Mouse (Mus musculus): ENCODE results near the gene Olfr44.

The Olfr44 gene

DNA sequence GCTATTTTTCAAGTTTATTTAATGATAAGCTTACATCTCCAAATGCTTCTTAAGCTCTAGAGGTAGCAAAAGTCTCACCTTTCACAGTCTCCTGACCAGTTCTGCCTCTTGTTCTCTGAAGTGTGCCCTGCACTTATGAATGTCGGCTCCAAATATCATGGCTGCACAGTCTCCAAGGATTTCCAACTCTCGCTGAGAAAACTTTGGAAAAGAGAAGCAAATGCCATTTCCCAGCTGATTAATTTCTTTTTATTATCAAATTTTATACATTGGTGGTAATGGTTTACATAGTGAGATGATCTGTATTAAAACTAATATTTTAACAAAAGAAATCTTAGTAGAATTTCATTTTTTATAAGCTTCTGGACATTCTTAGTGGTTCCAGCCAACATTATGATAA lies at the start of gene Olfr44:
Gene Olfr44, minus strand, starts transcription at position 101 of the 400 bp plus-strand sequence.
- DNase-seq (ENCODE audit: low spot score) = no peak

DNA sequence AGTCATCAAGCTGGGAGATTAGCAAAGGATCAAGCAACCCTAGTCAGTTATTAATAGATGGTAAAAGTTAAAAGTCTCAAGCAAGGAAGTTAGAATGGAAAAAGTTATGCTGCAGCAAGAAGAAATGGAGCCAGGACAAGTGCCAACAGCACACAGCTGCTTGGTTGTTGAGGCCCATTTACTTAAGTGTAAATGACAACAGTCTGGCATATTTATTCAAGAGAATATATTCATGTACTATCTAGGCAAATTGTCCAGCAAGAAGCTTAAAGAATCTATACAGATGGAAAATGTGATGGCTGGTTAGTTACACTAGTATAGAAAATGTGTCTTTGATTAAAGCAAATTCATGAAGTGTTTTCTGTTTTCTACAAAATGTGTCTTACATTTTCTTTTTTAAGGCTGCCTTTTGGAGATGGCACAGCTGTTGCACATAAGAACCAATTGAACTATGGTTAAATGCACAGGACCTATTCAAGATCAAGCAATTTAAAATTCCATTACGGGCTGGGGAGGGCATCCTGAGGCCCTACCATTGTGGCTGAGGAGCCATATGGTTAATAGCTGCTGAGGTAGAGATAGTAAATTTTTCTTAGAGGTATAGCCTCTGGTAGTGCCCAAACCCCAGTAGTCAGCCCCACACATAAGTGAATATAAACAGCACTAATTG lies 30.0 kb upstream of the Olfr44 start:
- DNase-seq (ENCODE audit: low spot score) = no peak

DNA sequence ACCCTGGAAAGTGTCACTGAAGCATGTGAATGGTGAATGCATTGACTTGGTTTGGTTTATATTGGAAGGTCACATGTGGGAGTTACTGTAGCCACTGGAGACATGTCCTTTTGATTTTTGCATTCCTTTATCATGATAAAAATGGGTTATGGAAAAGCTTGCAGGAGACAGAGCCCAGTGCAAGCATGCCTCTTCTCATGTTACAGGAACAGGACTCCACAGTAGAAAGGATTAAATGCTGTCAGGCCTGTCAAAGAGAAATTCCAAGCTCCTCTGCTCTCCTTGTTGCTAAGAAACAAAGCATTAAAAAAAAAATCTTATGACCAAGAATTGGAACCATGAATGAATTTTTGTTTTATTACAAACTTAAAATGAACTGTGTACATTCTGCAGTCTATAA lies 24.8 kb upstream of the Olfr44 start:
- peak; percentile 12 for DNase-seq (ENCODE audit: low spot score)

DNA sequence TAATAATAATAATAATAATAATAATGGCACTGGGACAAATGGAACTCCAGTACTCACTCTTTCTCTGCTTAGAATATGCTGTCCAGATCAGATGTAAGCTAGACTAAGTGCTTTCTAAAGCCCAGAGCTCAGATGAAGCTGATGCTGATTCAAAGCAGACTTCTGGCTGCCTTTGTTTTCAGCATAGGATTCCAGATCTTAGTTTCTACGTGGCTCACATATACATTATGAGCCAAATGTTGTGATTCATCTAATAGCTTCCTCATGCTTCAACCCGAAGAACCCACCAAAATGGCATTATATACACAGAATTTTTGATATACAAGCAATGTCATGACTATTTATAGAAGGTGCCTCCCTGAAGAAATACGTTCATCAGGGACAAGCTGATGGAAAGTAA lies 21.7 kb upstream of the Olfr44 start, which contains the start of gene Olfr957:
Gene Olfr957, minus strand, starts transcription at position 279 of the 400 bp plus-strand sequence.
- no peak for DNase-seq (ENCODE audit: low spot score)

DNA sequence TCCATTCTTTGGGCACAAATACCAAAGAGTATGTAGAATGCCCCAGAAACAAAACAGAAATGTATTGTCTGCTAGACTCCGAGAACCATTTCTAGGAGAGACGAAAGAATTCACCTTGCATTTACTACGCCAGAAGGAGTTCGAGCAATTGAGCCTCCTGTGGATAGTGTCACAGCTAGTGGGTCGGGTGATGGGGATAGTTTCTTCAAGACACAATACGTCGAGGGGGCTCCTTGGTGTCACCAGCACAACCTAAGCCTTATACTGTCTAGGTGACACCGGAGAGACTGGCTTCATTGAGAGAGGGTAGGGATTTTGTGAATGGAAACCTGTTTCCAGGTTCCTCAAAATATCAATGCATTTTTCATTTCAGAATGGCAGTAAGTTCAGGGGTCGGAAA lies 15.6 kb upstream of the Olfr44 start:
- DNase-seq (ENCODE audit: low spot score) = no peak

DNA sequence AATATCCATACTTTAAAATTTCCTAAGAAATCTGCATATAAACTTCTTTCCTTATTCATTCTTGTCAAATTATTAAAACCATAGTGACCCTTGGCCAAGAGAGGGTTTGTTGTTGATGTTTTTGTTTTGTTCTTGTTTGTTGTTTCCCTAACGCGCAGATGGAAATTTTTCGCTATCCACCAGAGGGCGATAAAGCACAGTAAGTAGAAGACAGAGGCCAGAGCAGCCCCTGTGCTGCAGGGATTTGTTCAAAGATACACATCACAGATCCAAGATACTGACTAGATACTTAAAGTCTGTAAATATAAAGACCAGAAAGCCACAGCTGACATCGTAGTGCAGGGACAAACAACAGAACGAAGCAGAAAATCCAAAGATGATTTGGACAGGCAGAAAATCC lies 15.2 kb upstream of the Olfr44 start:
- DNase-seq (ENCODE audit: low spot score) = peak; percentile 81

DNA sequence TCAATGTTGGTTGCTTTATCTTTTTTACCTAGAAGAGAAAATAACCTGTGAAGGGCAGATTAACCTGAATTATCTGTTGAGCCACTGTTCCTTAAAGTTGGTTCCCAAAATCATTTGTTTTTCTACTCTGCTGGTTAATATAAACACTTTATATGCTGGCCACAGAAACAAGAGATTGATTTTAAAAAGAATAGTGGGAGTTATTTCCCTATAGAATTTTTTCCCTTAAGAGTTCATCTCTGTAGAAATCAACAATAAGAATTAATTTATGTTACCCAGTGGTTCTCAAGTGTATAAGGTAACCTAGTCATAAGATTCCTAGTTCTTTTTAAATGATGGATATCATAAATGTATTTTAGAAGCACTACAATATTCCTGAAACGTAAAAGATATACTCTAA lies 22.0 kb downstream of the Olfr44 start, which contains the start of gene Olfr955:
Gene Olfr955, minus strand, starts transcription at position 101 of the 400 bp plus-strand sequence.
- DNase-seq (ENCODE audit: low spot score) = no peak

DNA sequence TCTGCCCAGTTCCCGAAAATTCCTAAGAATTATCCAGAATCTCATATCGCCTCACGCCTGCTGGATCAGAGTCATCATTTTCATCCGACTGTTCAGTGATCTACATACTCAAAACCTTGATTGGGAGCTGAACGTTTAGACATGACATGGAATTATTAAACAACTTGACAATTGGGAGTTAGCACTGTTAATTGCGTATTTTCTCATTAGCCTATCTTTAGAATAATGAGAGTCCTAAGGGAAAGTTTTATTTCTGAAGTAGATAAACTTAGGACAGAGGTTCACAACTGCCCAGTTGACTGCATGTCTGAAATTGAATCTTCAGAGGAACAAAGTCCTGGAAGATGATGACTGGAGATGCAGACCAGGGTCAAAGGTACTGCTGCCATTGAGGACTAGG lies 37.4 kb downstream of the Olfr44 start, which contains the start of gene Olfr954:
Gene Olfr954, plus strand, starts transcription at position 301 of the 400 bp plus-strand sequence.
- DNase-seq (ENCODE audit: low spot score) = no peak

Measured in embryo, embryonic 10.5 days (tissue).